Mouse (Mus musculus) hindbrain, embryonic 14.5 days (tissue): Measurements from ENCODE around the gene Rusc2. TPM values are rescaled to one million over a fixed set of nuclear protein-coding genes. Genes with fewer than 3 reads are reported as not detected.

Experiments
- ATAC-seq: fragments of 200-750 bp; cut with Nextera tagmentation; 2 replicates; pipeline ENCODE4 v1.8.0; 2017; ENCODE audit warnings: moderate number of reproducible peaks, mild to moderate bottlenecking, moderate TSS enrichment, moderate library complexity; ENCODE audit not compliant: low FRiP score
- DNase-seq: peaks from one replicate; pipeline ENCODE4 v3.0.0-alpha.2; 2015; ENCODE audit warnings: low spot score
- H3K27ac ChIP-seq: fragments of 300-500 bp; sonication (generic); 2 replicates; pipeline ENCODE4 v1.5.1; 2014; ENCODE audit warnings: mild to moderate bottlenecking, moderate library complexity
- H3K27me3 ChIP-seq: fragments of 300-500 bp; sonication (generic); 2 replicates; pipeline ENCODE4 v1.6.1; 2014; ENCODE audit warnings: mild to moderate bottlenecking, low read length, mixed read lengths; ENCODE audit not compliant: control insufficient read depth, insufficient read depth
- H3K36me3 ChIP-seq: fragments of 300-500 bp; sonication (generic); replicated peaks from 2 replicates; pipeline ENCODE4 v1.6.1; 2014; ENCODE audit not compliant: control insufficient read depth, insufficient read depth
- H3K4me1 ChIP-seq: fragments of 300-500 bp; sonication (generic); replicated peaks from 2 replicates; pipeline ENCODE4 v1.6.1; 2014; ENCODE audit warnings: antibody characterized with exemption, low read length, mixed read lengths; ENCODE audit not compliant: control insufficient read depth, insufficient read depth
- H3K4me2 ChIP-seq: fragments of 300-500 bp; sonication (generic); replicated peaks from 2 replicates; pipeline ENCODE4 v1.6.1; 2014; ENCODE audit warnings: mild to moderate bottlenecking, moderate library complexity
- H3K4me3 ChIP-seq: fragments of 300-500 bp; sonication (generic); replicated peaks from 2 replicates; pipeline ENCODE4 v1.5.1; 2014; ENCODE audit warnings: mild to moderate bottlenecking, low read length
- H3K9ac ChIP-seq: fragments of 300-500 bp; sonication (generic); 2 replicates; pipeline ENCODE4 v1.6.1; 2014
- H3K9me3 ChIP-seq: fragments of 300-500 bp; sonication (generic); 2 replicates; pipeline ENCODE4 v1.6.1; 2016; ENCODE audit warnings: low read length; ENCODE audit not compliant: control insufficient read depth
- WGBS: fragments of 180-500 bp; shearing (Covaris S2); extraction: QIAGEN DNeasy Blood & Tissue Kit; methylation state at CpG from one replicate; pipeline ENCODE4 v1.1.7; 2014; 5-methylcytosine and 5-hydroxymethylcytosine counted together
- polyA plus RNA-seq: library from polyadenylated mRNA; unstranded; fragments of >200 nt; fragmentation: Nextera tagmentation; extraction: Ambion mirVana; gene quantifications from 2 replicates; pipeline ENCODE4 v1.2.1, GENCODE M21; 2014

Rusc2 gene
- polyA plus RNA-seq, 1 experiment from 2014 or later, result 58.3 TPM

DNA sequence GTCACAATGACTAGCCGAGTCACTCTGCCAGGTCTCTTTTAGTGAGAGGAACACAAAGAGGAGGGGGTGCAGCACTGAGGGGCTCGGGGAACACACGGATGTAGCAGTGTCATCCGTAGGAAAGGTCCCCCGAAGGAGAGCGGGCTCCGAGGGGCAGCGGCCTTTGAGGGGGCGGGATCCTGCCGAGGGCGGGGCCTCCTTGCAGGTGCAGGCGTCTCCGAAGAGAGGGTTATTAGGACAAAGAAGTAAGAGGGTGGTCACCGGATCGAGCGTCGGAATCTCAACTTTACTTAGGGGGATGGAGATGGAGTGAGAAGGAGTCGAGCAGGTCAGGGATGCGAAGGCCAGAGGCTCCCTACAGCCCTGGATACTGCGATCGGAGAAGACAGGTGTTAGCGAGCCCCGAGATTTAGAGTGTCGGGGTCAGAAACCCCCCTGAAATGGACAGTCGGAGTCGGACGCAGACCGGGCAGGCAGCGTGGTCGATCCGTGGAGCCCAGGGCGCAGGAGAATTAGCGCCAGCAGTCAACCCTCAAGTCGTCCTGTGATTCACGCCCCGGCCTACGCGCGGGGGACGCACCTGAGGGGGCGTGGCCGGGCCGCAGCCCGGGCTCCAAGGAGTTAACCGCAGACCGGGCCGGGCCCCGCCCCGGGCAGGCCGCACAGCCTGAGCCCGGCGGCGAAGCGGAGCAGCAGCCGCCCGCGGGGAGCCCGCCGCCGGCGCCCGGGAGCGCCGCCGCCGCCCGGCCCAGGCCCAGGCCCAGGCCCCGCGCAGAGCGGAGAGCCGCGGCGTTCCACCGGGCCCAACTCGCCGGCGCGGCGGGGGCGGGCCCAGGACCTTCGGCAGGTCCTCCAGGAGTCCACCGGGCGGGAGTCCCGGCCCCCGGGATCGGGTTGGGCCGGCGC is 60.9 kb downstream of the Rusc2 start:
- WGBS, result under 1% methylated on average over 67 of the region's 88 CpGs
- H3K4me2 ChIP-seq, result peak overlapping the region; percentile 96
- H3K4me3 ChIP-seq, result peak overlapping the region; percentile 97
- peaks cover 29% of the 10 kb centered on the region for H3K36me3 ChIP-seq
- H3K9me3 ChIP-seq, result no peaks in the 10 kb centered on the region
- peak overlapping the region; percentile 98 for H3K27ac ChIP-seq
- peaks cover 12% of the 10 kb centered on the region for H3K4me1 ChIP-seq
- peak; percentile 74 for DNase-seq
- no peaks in the 10 kb centered on the region for H3K27me3 ChIP-seq
- peak; percentile 74 for ATAC-seq
- peak overlapping the region; percentile 98 for H3K9ac ChIP-seq

DNA sequence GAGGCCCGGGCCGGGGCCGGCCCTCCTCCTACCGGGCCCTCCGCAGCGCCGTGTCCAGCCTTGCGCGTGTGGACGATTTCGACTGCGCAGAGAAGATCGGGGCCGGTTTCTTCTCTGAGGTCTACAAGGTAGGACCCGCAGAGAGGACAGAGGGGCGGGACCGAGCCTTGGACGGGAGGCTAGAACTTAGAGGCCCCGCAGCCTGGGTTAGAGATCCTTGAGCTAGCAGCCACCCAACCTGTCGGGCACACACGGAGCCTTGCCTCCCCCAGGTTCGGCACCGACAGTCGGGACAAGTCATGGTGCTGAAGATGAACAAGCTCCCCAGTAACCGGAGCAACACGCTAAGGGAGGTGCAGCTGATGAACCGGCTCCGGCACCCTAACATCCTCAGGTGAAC is 61.7 kb downstream of the Rusc2 start:
- peaks cover 12% of the 10 kb centered on the region for H3K4me1 ChIP-seq
- H3K4me2 ChIP-seq, result peak overlapping the region; percentile 96
- ATAC-seq (0 out of 2 replicates have a peak, but pooled peaks have one; percentile 0), DNase-seq (no peak)
- H3K27me3 ChIP-seq, result no peaks in the 10 kb centered on the region
- no peaks in the 10 kb centered on the region for H3K9me3 ChIP-seq
- peak overlapping the region; percentile 98 for H3K27ac ChIP-seq
- peak overlapping the region; percentile 98 for H3K9ac ChIP-seq
- peak overlapping the region; percentile 97 for H3K4me3 ChIP-seq
- peaks cover 37% of the 10 kb centered on the region for H3K36me3 ChIP-seq
- WGBS, result 1% methylated on average over 28 of the region's 28 CpGs

DNA sequence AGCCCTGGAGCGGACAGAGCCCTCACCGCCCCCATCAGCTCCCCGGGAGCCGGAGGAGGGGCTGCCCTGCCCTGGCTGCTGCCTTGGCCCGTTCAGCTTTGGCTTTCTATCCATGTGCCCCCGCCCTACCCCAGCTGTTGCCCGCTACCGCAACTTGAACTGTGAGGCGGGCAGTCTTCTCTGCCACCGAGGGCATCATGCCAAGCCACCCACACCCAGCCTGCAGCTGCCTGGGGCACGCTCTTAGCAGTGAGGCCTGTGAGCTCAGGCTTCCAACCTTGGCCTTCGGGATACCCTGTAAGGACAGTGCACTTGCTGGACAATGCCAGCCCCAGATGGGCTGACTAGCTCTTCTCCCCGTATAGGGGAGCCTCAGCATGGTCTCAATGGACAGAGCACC is 65.5 kb downstream of the Rusc2 start:
- Histone ChIP-seq H3K36me3 (peaks cover 40% of the 10 kb centered on the region), H3K4me1 (peaks cover 12% of the 10 kb centered on the region), H3K4me2 (no peak overlapping the region), H3K9me3 (no peaks in the 10 kb centered on the region), H3K27ac (no peak overlapping the region), H3K27me3 (0 out of 2 replicates have a peak, but pooled peaks cover 1% of the 10 kb centered on the region), H3K9ac (no peak overlapping the region), H3K4me3 (no peak overlapping the region)
- DNase-seq (no peak), ATAC-seq (no peak)
- 81% methylated on average over 13 of the region's 13 CpGs for WGBS

DNA sequence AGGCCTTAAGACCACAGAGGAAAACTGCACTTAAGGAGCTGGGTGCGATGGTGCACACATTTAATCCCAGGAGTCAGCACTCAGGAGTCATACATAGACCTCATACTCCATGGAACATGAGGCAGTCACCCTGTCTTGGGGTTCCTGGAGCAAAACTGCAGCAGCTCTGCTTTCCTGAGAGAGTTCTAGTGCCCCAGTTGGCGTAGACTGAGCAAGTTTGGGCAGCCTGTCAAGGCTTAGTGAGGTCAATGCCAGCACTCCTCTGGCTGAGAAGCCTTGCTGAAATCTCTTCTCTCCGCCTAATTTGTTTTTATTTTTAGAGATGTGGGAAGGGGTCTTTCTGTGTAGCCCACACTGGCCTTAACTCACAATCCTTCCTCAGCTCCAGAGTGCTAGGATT is 66.8 kb downstream of the Rusc2 start:
- no peak overlapping the region for H3K4me2 ChIP-seq
- H3K27me3 ChIP-seq, result 0 out of 2 replicates have a peak, but pooled peaks cover 8% of the 10 kb centered on the region
- 88% methylated on average over 3 of the region's 3 CpGs for WGBS
- H3K4me1 ChIP-seq, result peaks cover 17% of the 10 kb centered on the region
- no peaks in the 10 kb centered on the region for H3K9me3 ChIP-seq
- H3K36me3 ChIP-seq, result peaks cover 40% of the 10 kb centered on the region
- no peak for DNase-seq
- no peak for ATAC-seq
- H3K9ac ChIP-seq, result no peak overlapping the region
- no peak overlapping the region for H3K4me3 ChIP-seq
- no peak overlapping the region for H3K27ac ChIP-seq

DNA sequence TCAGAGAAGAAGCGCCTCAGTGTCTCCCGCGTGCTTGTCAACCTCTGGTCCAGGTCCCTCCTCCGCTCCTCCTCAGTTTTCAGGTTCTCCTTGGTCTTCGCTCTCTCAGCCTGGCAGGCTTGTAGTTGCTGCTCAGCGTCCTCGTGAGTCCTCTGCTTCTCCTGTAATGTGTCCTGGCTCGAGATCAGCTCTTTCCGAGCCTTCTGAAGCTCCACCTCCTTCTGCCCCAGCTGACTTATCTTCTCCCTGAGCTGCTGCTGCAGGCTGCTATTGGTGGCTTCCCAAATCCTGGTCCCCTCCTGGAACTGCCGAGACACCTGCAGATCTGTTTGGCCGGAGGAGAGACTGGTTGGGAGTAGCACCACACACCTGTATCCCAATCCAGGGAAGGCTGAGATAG is 70.5 kb downstream of the Rusc2 start:
- DNase-seq (no peak), ATAC-seq (no peak)
- Histone ChIP-seq H3K27ac (no peak overlapping the region), H3K36me3 (peaks cover 15% of the 10 kb centered on the region), H3K4me3 (no peak overlapping the region), H3K27me3 (peaks cover 16% of the 10 kb centered on the region; the same call in 1 of the 2 replicates), H3K4me1 (peaks cover 16% of the 10 kb centered on the region), H3K4me2 (no peak overlapping the region), H3K9ac (no peak overlapping the region), H3K9me3 (no peaks in the 10 kb centered on the region)
- 67% methylated on average over 11 of the region's 11 CpGs for WGBS

DNA sequence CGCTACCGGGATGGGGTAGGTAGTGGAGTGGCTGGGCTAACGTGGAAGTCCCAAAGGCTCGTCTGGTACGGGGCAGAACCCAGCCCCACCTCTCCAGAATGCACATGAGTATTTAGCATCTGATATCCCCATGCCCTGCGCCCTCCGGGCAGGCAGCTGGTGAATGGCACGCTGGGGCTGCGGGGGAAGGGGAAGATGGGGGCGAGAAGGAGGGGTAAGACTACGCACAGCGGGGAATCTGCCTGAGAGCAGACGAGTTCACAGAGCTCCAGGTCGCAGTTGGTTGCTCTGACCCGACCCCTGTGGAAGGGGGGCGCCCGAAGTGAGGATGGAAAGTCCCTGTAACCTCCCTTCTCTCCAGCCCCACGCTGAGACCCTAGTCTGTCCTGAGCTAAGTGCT is 71.6 kb downstream of the Rusc2 start:
- Histone ChIP-seq H3K36me3 (peaks cover 4% of the 10 kb centered on the region), H3K4me3 (no peak overlapping the region), H3K27ac (no peak overlapping the region), H3K4me1 (peaks cover 16% of the 10 kb centered on the region), H3K4me2 (peak overlapping the region; percentile 31), H3K27me3 (peaks cover 16% of the 10 kb centered on the region; the same call in 1 of the 2 replicates), H3K9ac (no peak overlapping the region), H3K9me3 (no peaks in the 10 kb centered on the region)
- under 1% methylated on average over 18 of the region's 18 CpGs for WGBS
- no peak for DNase-seq
- ATAC-seq, result no peak

DNA sequence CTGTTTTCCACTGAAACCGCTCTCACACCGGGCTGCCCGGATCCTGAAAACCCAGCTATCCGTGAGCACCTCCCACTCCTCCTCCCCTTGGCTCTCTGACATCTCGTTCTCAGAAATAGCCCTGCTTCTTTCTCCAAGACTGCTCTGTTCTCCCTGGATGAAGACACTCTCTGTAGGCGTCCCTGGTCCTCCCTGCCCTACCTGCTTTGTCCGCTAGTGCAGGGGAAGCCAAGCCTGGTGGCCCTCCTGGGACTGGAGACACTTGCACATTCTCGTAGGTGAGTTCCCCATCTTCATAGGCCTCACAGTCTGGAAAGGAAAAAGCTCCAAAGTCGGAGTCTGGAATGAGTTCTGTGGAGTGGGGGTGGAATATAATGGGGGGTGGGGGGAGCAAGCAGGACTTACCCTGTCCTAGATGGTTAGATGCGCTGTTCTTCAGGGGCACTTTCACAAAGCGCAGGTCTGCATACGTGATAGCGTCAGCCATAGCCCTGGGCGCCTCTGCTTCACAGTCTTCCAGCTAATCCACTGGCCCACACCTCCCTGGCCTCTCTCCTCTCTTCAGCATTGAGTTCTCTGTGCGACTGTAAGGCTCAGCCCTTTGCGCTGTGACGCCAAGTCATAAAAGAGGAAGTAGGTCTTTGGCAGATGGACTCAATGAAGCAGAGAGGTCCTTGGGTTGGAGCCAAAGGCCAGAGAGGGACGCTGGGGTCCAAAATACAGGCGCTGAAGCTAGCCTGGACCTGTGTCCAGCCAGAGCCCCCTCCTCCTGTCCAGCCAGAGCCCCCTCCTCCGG is 72.5 kb downstream of the Rusc2 start, which contains the start of gene Cd72:
TSS of gene Cd72 (minus strand) at position 588 of the 796 bp plus-strand sequence.
- H3K4me1 ChIP-seq, result peaks cover 16% of the 10 kb centered on the region
- no peak within 1 kb of the TSS for H3K27ac ChIP-seq
- DNase-seq, result no peak
- H3K27me3 ChIP-seq, result peaks cover 16% of the 10 kb centered on the region; the same call in 1 of the 2 replicates
- peak within 1 kb of the TSS; percentile 31 for H3K4me2 ChIP-seq
- no peak within 1 kb of the TSS for H3K9ac ChIP-seq
- no peaks in the 10 kb centered on the region for H3K9me3 ChIP-seq
- H3K36me3 ChIP-seq, result no peaks in the 10 kb centered on the region
- no peak for ATAC-seq
- no peak within 1 kb of the TSS for H3K4me3 ChIP-seq
- WGBS, result 34% methylated on average over 20 of the region's 20 CpGs

DNA sequence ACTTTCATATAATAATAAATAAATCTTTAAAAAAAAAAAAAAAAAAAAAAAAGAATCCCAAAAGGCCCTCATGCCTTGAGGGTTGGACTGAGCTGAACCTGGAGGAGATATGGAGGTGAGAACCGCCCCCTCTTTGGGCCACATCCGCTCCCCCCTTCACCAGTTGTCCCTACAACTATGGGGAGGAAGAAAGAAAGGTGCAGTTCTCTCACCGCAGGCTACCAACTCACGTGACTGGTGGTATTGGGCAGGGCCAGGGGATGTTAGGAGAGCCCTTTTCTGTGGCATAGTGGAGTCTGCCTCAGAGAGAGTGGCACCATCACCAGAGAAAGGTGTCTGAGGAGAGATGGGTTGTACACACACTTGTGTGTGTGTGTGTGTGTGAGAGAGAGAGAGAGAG is 74.7 kb downstream of the Rusc2 start:
- WGBS, result 38% methylated on average over 4 of the region's 4 CpGs
- Histone ChIP-seq H3K27me3 (peaks cover 16% of the 10 kb centered on the region; the same call in 1 of the 2 replicates), H3K36me3 (no peaks in the 10 kb centered on the region), H3K9me3 (no peaks in the 10 kb centered on the region), H3K27ac (no peak overlapping the region), H3K4me3 (no peak overlapping the region), H3K4me1 (peaks cover 16% of the 10 kb centered on the region), H3K9ac (no peak overlapping the region), H3K4me2 (no peak overlapping the region)
- DNase-seq, result no peak
- ATAC-seq, result no peak

DNA sequence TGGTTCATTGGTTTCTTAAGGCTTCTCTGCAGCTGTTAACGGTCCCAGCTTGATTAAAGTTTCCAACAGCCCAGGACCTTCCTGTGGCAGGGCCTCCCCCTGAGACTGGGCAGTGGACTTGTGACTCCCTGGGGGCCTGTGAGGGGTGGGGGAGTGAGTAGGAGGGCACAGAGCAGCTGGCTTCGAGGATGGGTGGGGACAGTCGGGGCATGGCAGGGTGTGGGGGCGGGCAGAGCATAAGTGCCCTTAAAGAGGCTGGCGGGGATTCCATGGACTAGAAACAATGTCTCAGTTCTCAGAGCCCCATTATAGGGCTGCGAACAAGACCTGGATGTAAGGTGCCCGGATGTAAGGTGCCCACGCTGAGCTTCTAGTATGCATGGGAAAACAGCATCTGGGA is 75.3 kb downstream of the Rusc2 start:
- ATAC-seq, result no peak
- Histone ChIP-seq H3K9ac (no peak overlapping the region), H3K4me2 (no peak overlapping the region), H3K27ac (no peak overlapping the region), H3K36me3 (no peaks in the 10 kb centered on the region), H3K9me3 (no peaks in the 10 kb centered on the region), H3K27me3 (peaks cover 16% of the 10 kb centered on the region; the same call in 1 of the 2 replicates), H3K4me3 (no peak overlapping the region), H3K4me1 (peaks cover 16% of the 10 kb centered on the region)
- no peak for DNase-seq
- WGBS, result 23% methylated on average over 8 of the region's 8 CpGs
